Mouse (Mus musculus): ENCODE results near the gene Rtp3.

Gene Rtp3

DNA sequence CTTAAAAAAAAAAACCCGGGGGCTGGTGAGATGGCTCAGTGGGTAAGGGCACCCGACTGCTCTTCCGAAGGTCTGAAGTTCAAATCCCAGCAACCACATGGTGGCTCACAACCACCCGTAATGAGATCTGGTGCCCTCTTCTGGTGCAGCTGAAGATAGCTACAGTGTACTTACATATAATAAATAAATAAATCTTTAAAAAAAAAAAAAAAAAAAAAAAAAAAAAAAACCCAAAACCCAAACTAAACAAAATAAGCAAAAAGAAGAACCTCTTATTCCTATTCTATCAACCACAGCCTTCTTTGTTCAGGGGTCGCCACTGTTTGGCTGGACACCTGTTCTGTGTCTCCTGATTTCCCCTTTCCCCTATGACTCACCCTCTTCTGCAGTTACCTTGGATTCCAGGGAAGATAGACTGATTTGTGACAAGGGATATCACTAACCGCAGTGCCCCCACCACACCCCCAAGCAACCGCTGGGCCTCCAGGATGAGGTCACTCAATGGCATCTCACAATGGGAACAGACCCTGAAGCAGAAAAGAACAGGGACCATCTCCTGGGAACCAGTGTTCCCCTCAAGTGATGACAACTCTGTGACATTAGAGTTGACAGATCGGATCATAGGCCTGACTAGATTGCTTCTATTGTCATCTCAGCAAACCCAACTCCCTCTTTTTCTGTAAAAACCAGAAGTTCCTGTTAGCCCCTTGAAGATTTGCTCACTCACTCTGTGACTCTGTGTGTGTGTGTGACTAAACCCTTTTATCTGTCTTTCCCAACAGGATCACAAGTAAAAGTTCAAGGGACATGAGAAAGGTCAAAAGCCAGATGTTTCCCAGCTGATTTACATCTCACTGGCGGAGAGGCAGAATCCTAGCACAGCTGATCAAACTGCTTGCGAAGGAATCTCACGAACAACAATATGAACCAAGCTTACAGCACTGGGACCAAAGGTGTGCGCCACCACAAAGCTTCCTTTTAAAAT lies 52.6 kb downstream of the Rtp3 start:
- no peak for DNase-seq

DNA sequence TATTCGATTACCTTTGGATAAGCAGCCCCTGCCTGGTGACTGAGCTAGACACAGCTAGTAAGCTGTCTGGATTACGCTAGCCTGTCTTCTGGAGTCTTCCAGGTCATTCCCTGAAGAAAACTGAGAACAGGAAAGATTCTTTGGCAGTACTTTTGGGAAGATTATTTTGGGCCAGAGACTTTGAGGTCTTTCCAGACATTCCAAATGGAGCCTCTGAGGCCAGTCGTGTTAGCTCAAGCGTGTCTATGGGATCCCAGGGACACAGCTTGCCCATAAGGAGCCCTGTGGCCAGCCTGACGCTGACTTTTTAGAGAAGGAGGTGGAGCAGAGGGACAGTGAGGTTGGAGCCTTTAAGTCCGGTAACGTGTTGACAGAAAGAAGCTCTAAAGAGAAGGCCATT lies 54.4 kb downstream of the Rtp3 start:
- peak; percentile 93 for DNase-seq

Measured in heart, adult 11 months (tissue).